Mouse (Mus musculus) intestine, postnatal 0 days (tissue): ENCODE results near the gene Mas1. TPM values are rescaled to one million over a fixed set of nuclear protein-coding genes. Genes with fewer than 3 reads are reported as not detected.

Source experiments
- ATAC-seq: fragments of 200-750 bp; cut with Nextera tagmentation; 2 replicates; pipeline ENCODE4 v1.8.0; 2017; ENCODE audit warnings: mild to moderate bottlenecking, moderate TSS enrichment, moderate library complexity
- H3K27ac ChIP-seq: fragments of 300-500 bp; sonication (generic); 2 replicates; pipeline ENCODE4 v1.5.1; 2014; ENCODE audit warnings: mild to moderate bottlenecking, low read depth, low read length, moderate library complexity
- H3K27me3 ChIP-seq: fragments of 300-500 bp; sonication (generic); replicated peaks from 2 replicates; pipeline ENCODE4 v1.6.1; 2014; ENCODE audit warnings: low read length, mixed read lengths; ENCODE audit not compliant: control insufficient read depth, insufficient read depth
- H3K36me3 ChIP-seq: fragments of 300-500 bp; sonication (generic); 2 replicates; pipeline ENCODE4 v1.6.1; 2014; ENCODE audit warnings: mild to moderate bottlenecking, moderate library complexity; ENCODE audit not compliant: control insufficient read depth, insufficient read depth
- H3K4me1 ChIP-seq: fragments of 300-500 bp; sonication (generic); replicated peaks from 2 replicates; pipeline ENCODE4 v1.6.1; 2014; ENCODE audit warnings: antibody characterized with exemption, low read length, mixed read lengths; ENCODE audit not compliant: control insufficient read depth, insufficient read depth
- H3K4me2 ChIP-seq: fragments of 300-500 bp; sonication (generic); replicated peaks from 2 replicates; pipeline ENCODE4 v1.6.1; 2014; ENCODE audit warnings: low read depth, mild to moderate bottlenecking, moderate library complexity
- H3K4me3 ChIP-seq: fragments of 300-500 bp; sonication (generic); 2 replicates; pipeline ENCODE4 v1.5.1; 2014; ENCODE audit warnings: low read depth, low read length
- H3K9ac ChIP-seq: fragments of 300-500 bp; sonication (generic); 2 replicates; pipeline ENCODE4 v1.6.1; 2014; ENCODE audit warnings: mild to moderate bottlenecking, low read depth, low read length
- H3K9me3 ChIP-seq: fragments of 300-500 bp; sonication (generic); 2 replicates; pipeline ENCODE4 v1.6.1; 2016; ENCODE audit warnings: mixed run types; ENCODE audit not compliant: control insufficient read depth
- CTCF ChIP-seq: sonication (generic); IDR thresholded peaks from 2 replicates; pipeline ENCODE4 v1.5.1; 2016; ENCODE audit warnings: low read depth, mild to moderate bottlenecking, control low read depth, antibody characterized with exemption, moderate library complexity
- WGBS: fragments of 180-500 bp; shearing (Covaris S2); extraction: QIAGEN DNeasy Blood & Tissue Kit; methylation state at CpG from one replicate; pipeline ENCODE4 v1.1.7; 2014; 5-methylcytosine and 5-hydroxymethylcytosine counted together
- polyA plus RNA-seq: library from polyadenylated mRNA; unstranded; fragments of >200 nt; fragmentation: Nextera tagmentation; extraction: Ambion mirVana; gene quantifications from 2 replicates; pipeline ENCODE4 v1.2.1, GENCODE M21; 2015

The Mas1 gene
- polyA plus RNA-seq, 1 experiment from 2014 or later: 0.10 TPM

DNA sequence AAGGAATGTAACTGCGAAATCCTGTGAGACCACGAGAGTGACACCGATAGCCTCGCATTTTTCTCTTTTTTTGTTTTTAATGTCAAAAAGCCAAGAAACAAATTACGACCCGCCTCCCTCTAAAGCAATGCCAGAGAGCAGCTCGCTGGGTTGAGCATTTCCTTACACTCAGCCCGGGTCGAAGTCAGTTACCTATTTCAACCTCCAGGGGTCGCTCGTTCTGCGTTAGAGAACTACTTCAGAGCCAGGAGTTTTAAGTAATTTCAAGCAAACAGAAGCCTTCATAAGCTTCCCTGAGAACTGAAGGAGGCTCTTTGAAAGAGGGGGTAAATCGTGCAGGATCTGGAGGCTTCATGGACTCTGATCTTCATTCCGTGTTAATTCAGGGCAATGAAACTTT is 12.2 kb upstream of the Mas1 start:
- ATAC-seq: peak; percentile 57; the same call in 1 of the 2 replicates
- H3K4me2 ChIP-seq: peak overlapping the region; percentile 57
- 2% methylated on average over 14 of the region's 14 CpGs for WGBS
- H3K27me3 ChIP-seq: no peaks in the 10 kb centered on the region
- H3K4me3 ChIP-seq: peak overlapping the region; percentile 9; the same call in 1 of the 2 replicates
- H3K9ac ChIP-seq: no peak overlapping the region
- no peaks in the 10 kb centered on the region for H3K9me3 ChIP-seq
- H3K36me3 ChIP-seq: no peaks in the 10 kb centered on the region
- H3K27ac ChIP-seq: no peak overlapping the region
- peak; percentile 88 for TF ChIP-seq CTCF
- H3K4me1 ChIP-seq: no peaks in the 10 kb centered on the region

DNA sequence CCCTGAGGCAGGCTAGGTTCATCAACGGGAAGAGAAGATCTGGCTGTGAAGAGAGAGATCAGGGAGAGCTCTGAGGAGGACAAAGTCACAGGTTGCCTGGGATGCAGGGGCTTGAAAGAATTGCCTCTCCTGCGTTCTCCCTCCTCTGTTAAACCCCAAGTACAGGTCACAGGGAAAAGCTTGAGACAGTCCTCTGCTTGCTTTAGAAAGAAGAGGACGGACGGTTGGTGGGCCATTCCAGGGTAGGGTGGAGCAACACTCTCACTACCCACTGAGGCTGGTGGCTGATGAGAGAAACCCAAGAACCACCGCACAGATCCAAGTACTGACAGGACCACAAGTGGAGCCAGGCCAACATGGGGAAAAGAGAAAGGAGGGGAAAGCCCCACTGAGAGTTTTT is 7.8 kb upstream of the Mas1 start, which contains the start of gene Mrgprh:
TSS of gene Mrgprh (plus strand) at position 301 of the 400 bp plus-strand sequence.
- no peak within 1 kb of the TSS for H3K4me2 ChIP-seq
- no peaks in the 10 kb centered on the region for H3K27me3 ChIP-seq
- H3K27ac ChIP-seq: no peak within 1 kb of the TSS
- no peaks in the 10 kb centered on the region for H3K9me3 ChIP-seq
- H3K4me3 ChIP-seq: no peak within 1 kb of the TSS
- no peak for ATAC-seq
- WGBS: 76% methylated on average over 5 of the region's 5 CpGs
- H3K9ac ChIP-seq: no peak within 1 kb of the TSS
- H3K4me1 ChIP-seq: no peaks in the 10 kb centered on the region
- TF ChIP-seq CTCF: no peak
- H3K36me3 ChIP-seq: no peaks in the 10 kb centered on the region

- no peaks in the 10 kb centered on the region for H3K4me1 ChIP-seq
- no peaks in the 10 kb centered on the region for H3K27me3 ChIP-seq
- H3K9ac ChIP-seq: no peak overlapping the region
- no peak for ATAC-seq
- no peak overlapping the region for H3K27ac ChIP-seq
- no peaks in the 10 kb centered on the region for H3K36me3 ChIP-seq
- no peak overlapping the region for H3K4me3 ChIP-seq
- TF ChIP-seq CTCF: no peak
- 74% methylated on average over 16 of the region's 16 CpGs for WGBS
- H3K9me3 ChIP-seq: no peaks in the 10 kb centered on the region
- no peak overlapping the region for H3K4me2 ChIP-seq
Measured at GRCm38 (mm10) chr17:12872275-12873028, 4.5 kb upstream of the Mas1 start.

GRCm38 (mm10) chr17:12868640-12869039 is 697 bp upstream of the Mas1 start:
- H3K9me3 ChIP-seq: no peaks in the 10 kb centered on the region
- ATAC-seq: no peak
- H3K9ac ChIP-seq: no peak overlapping the region
- H3K4me1 ChIP-seq: no peaks in the 10 kb centered on the region
- no peaks in the 10 kb centered on the region for H3K36me3 ChIP-seq
- TF ChIP-seq CTCF: peak; percentile 8; the same call in 1 of the 2 replicates
- H3K4me2 ChIP-seq: no peak overlapping the region
- no peak overlapping the region for H3K27ac ChIP-seq
- 21% methylated on average over 4 of the region's 4 CpGs for WGBS
- H3K4me3 ChIP-seq: no peak overlapping the region
- no peaks in the 10 kb centered on the region for H3K27me3 ChIP-seq

DNA sequence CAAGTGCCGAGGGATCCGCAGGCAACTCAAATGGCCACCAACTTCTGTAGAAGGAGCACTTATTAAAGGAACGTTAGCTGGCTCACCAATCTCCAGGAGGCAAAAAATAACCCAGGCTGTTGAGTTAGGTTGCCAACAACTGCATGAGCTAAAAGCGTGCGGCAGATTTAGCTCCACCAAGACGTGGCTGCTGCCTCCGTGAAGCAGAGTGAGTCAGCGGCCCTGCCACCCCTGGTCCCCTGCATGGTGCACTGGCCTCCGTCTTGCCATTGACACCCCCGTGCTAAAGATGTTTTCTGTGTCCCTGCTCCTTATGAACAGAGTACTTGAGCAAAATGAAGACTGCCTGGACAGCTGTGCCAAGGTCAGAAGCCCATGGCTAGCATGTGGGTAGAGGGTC is 1.1 kb downstream of the Mas1 start:
- H3K9me3 ChIP-seq: no peaks in the 10 kb centered on the region
- no peaks in the 10 kb centered on the region for H3K36me3 ChIP-seq
- no peak for TF ChIP-seq CTCF
- 84% methylated on average over 10 of the region's 10 CpGs for WGBS
- ATAC-seq: no peak
- H3K27ac ChIP-seq: no peak overlapping the region
- no peaks in the 10 kb centered on the region for H3K4me1 ChIP-seq
- H3K9ac ChIP-seq: no peak overlapping the region
- no peaks in the 10 kb centered on the region for H3K27me3 ChIP-seq
- H3K4me2 ChIP-seq: no peak overlapping the region
- no peak overlapping the region for H3K4me3 ChIP-seq

DNA sequence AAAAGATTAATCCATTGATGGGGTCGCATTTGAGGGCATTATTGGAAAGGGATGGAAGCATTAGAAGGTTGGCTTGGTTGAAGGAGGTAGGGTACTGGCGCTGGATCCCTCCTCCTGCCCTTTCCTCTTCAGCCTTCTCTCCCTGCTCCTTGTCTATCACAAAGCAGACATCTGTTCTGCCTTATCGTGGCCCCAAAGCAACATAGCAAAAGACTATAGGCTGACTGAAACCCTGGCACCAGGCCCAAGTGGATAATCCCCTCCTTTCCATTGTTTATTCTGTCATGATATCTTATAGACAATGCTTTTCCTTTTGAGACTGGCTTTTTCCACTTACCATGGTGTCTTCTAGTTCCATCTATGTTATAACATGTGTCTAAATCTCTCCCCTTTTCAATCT is 2.5 kb downstream of the Mas1 start:
- Histone ChIP-seq H3K27me3 (no peaks in the 10 kb centered on the region), H3K9ac (no peak overlapping the region), H3K4me2 (no peak overlapping the region), H3K4me3 (no peak overlapping the region), H3K36me3 (no peaks in the 10 kb centered on the region), H3K4me1 (no peaks in the 10 kb centered on the region), H3K27ac (no peak overlapping the region), H3K9me3 (no peaks in the 10 kb centered on the region)
- ATAC-seq: no peak
- 61% methylated on average over 3 of the region's 3 CpGs for WGBS
- TF ChIP-seq CTCF: no peak
